8 mouse cellular contexts compared by ENCODE assay signal in the genomic region with DNA sequence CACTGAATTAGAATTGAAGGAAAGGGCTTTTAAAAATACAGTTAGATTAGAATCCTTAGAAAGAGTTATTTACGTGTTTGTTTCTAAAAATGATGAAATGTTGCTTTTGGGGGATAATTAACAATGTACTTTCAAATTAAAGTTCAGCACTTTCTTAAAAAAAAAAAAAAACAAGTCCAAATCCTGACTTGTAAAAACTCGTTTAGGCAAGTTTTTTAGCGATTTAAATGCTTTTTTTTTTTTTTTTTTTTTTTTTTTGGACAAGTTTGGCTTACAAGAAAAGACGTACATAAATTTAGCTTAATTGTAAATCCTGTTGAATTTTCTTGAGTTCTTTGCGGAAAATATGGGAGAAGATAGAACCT. TPM values are rescaled to one million over a fixed set of nuclear protein-coding genes. Genes with fewer than 3 reads are reported as not detected.
DNase-seq lines count a peak whose midpoint lies in the region; ATAC-seq and TF ChIP-seq lines count a peak whose summit lies in the region.

No protein-coding gene starts in this region.

- no peaks in the 10 kb centered on the region for H3K27me3 ChIP-seq in embryonic facial prominence, embryonic 14.5 days (replicated peaks; ENCODE audit: control insufficient read depth, insufficient read depth, low read length)
- H3K27me3 ChIP-seq in intestine, embryonic 15.5 days (replicated peaks), result no peaks in the 10 kb centered on the region
- H3K27me3 ChIP-seq in midbrain, postnatal 0 days (ENCODE audit: insufficient read depth, low read length), result no peaks in the 10 kb centered on the region

- peaks cover 7% of the 10 kb centered on the region; the same call in 1 of the 2 replicates for H3K36me3 ChIP-seq in embryonic facial prominence, embryonic 14.5 days (ENCODE audit: control insufficient read depth, insufficient read depth, low read length)
- H3K36me3 ChIP-seq in intestine, embryonic 15.5 days, result no peaks in the 10 kb centered on the region
- no peaks in the 10 kb centered on the region for H3K36me3 ChIP-seq in midbrain, postnatal 0 days (ENCODE audit: insufficient read depth, low read length)

- intact Hi-C loops in left cerebral cortex, adult 2 months (cut with DNase I), result no loop called here
- intact Hi-C loops in left cerebral cortex, postnatal 36 days (cut with DNase I), result no loop called here

- no peak overlapping the region; the same call in 1 of the 2 replicates for H3K27ac ChIP-seq in left cerebral cortex, adult 2 months
- peak overlapping the region; percentile 100 for H3K27ac ChIP-seq in embryonic facial prominence, embryonic 14.5 days (replicated peaks; ENCODE audit: low read depth, low read length)
- no peak overlapping the region for H3K27ac ChIP-seq in intestine, embryonic 15.5 days
- no peak overlapping the region for H3K27ac ChIP-seq in midbrain, postnatal 0 days (ENCODE audit: low read depth, low read length)

- no peak for DNase-seq in left cerebral cortex, adult 2 months (ENCODE audit: extremely low spot score in 1 of 2, low spot score in 2 of 2)
- DNase-seq in left cerebral cortex, postnatal 36 days (ENCODE audit: low spot score in 2 of 2), result no peak
- DNase-seq in embryonic facial prominence, embryonic 14.5 days (ENCODE audit: low spot score), result no peak
- DNase-seq in midbrain, postnatal 0 days (ENCODE audit: low spot score), result no peak
- DNase-seq in right cerebral cortex, adult 18-20 months, result no peak
- no peak for DNase-seq in cerebellum, postnatal 36 days
- no peak for DNase-seq in natural killer cell, adult 2 months (ENCODE audit: low spot score in 2 of 2)

- no peak for ATAC-seq in embryonic facial prominence, embryonic 14.5 days (ENCODE audit: low read depth)
- ATAC-seq in intestine, embryonic 15.5 days, result no peak
- no peak for ATAC-seq in midbrain, postnatal 0 days (ENCODE audit: low FRiP score)

- peak overlapping the region; percentile 94 for H3K4me3 ChIP-seq in left cerebral cortex, adult 2 months
- H3K4me3 ChIP-seq in embryonic facial prominence, embryonic 14.5 days (ENCODE audit: low read depth, low read length), result peak overlapping the region; percentile 74
- H3K4me3 ChIP-seq in intestine, embryonic 15.5 days (replicated peaks), result peak overlapping the region; percentile 67
- peak overlapping the region; percentile 68 for H3K4me3 ChIP-seq in midbrain, postnatal 0 days (ENCODE audit: low read depth, low read length)

- H3K9me3 ChIP-seq in embryonic facial prominence, embryonic 14.5 days (ENCODE audit: control insufficient read depth, low read length), result no peaks in the 10 kb centered on the region
- H3K9me3 ChIP-seq in intestine, embryonic 15.5 days, result no peaks in the 10 kb centered on the region
- no peaks in the 10 kb centered on the region for H3K9me3 ChIP-seq in midbrain, postnatal 0 days (ENCODE audit: low read length)

- peak overlapping the region; percentile 97 for H3K9ac ChIP-seq in embryonic facial prominence, embryonic 14.5 days (ENCODE audit: low read depth, low read length)
- H3K9ac ChIP-seq in intestine, embryonic 15.5 days, result no peak overlapping the region
- peak overlapping the region; percentile 79 for H3K9ac ChIP-seq in midbrain, postnatal 0 days (replicated peaks; ENCODE audit: low read length, poor library complexity, severe bottlenecking)

- H3K4me1 ChIP-seq in embryonic facial prominence, embryonic 14.5 days (ENCODE audit: control insufficient read depth, insufficient read depth, low read length), result peaks cover 8% of the 10 kb centered on the region; the same call in 1 of the 2 replicates
- H3K4me1 ChIP-seq in intestine, embryonic 15.5 days (replicated peaks), result no peaks in the 10 kb centered on the region
- no peaks in the 10 kb centered on the region; the same call in 1 of the 2 replicates for H3K4me1 ChIP-seq in midbrain, postnatal 0 days (ENCODE audit: insufficient read depth, low read length)

- TF ChIP-seq CTCF in left cerebral cortex, adult 2 months (IDR thresholded peaks at IDR 0.05), result no peak
- TF ChIP-seq CTCF in midbrain, postnatal 0 days (IDR thresholded peaks at IDR 0.05), result no peak

- 16% methylated on average over 5 of the region's 5 CpGs for WGBS in embryonic facial prominence, embryonic 14.5 days
- WGBS in intestine, embryonic 15.5 days, result 14% methylated on average over 5 of the region's 5 CpGs
- 23% methylated on average over 5 of the region's 5 CpGs for WGBS in midbrain, postnatal 0 days

- H3K4me2 ChIP-seq in embryonic facial prominence, embryonic 14.5 days (ENCODE audit: low read depth, low read length), result peak overlapping the region; percentile 54
- peak overlapping the region; percentile 53 for H3K4me2 ChIP-seq in intestine, embryonic 15.5 days (replicated peaks)
- H3K4me2 ChIP-seq in midbrain, postnatal 0 days (ENCODE audit: low read depth, low read length, poor library complexity, severe bottlenecking), result peak overlapping the region; percentile 48

RNA-seq across cellular contexts. Expression of gene Luc7l2, which starts 1.5 kb away (rescaled TPM):
- 100 to 1,000 TPM; 180 to 183 TPM for total RNA-seq in left cerebral cortex, adult 2 months (2021)
- total RNA-seq in left cerebral cortex, postnatal 36 days (2021), result 100 to 1,000 TPM; 124 to 217 TPM
- 43.1 and 53.0 TPM in 2 replicates for polyA plus RNA-seq in embryonic facial prominence, embryonic 14.5 days (2014; fragmentation: Nextera tagmentation; extraction: Ambion mirVana)
- 29.2 and 29.6 TPM in 2 replicates for polyA plus RNA-seq in intestine, embryonic 15.5 days (2015; fragmentation: Nextera tagmentation; extraction: Ambion mirVana)
- 51.5 and 88.0 TPM in 2 replicates for total RNA-seq in midbrain, postnatal 0 days (2014; rRNA removed)
- polyA plus RNA-seq in midbrain, postnatal 0 days (2015; fragmentation: Nextera tagmentation; extraction: Ambion mirVana), result 26.2 and 40.3 TPM in 2 replicates

RNA-seq across cellular contexts. Expression of gene Fmc1, which starts 19.3 kb away (rescaled TPM):
- total RNA-seq in left cerebral cortex, adult 2 months (2021), result 10 to 100 TPM; 53.2 to 58.7 TPM
- 10 to 100 TPM; 53.8 to 60.6 TPM for total RNA-seq in left cerebral cortex, postnatal 36 days (2021)
- polyA plus RNA-seq in embryonic facial prominence, embryonic 14.5 days (2014; fragmentation: Nextera tagmentation; extraction: Ambion mirVana), result 92.8 and 93.8 TPM in 2 replicates
- 170 and 176 TPM in 2 replicates for polyA plus RNA-seq in intestine, embryonic 15.5 days (2015; fragmentation: Nextera tagmentation; extraction: Ambion mirVana)
- 48.3 and 48.4 TPM in 2 replicates for total RNA-seq in midbrain, postnatal 0 days (2014; rRNA removed)
- 226 and 228 TPM in 2 replicates for polyA plus RNA-seq in midbrain, postnatal 0 days (2015; fragmentation: Nextera tagmentation; extraction: Ambion mirVana)
